Mouse (Mus musculus) ZHBTc4 (cell line): Measurements from ENCODE around the gene Tep1.

Experiments used
- DNase-seq: peaks from one replicate; pipeline ENCODE4 v3.0.0-alpha.2; 2011; ENCODE audit warnings: low read depth, low spot score

Tep1 gene

DNA sequence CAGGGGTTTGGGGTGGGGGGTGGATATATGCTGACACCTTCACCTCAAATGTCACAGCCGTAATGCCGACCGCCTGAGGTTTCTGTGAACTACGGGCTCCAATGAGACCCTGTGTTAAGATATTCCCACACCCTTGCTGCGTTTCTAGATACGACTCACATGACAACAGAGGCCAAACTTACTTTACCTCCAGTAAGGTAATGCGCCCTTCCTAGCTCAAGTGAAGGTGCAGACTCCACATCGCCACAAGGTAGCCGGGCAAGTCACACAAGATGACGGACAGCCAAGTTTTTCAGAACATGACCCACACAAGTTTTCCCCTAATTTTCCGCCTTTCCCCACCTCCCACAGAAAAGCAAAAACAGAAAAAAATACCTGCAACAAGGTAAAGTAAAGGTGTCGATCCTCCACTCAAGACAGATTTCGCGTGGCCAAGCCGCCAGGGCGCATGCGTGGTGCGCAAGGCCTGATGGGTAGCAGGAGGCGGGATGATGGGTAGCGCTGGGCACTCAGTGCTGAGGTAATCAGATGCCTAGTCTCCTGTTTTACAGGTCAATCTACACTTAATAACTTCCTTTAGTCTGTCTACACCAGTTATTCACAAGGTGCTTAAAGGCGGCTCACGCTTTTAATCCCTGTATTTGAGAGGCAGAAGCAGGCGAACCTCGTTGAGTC is 75.0 kb downstream of the Tep1 start:
- DNase-seq = peak; percentile 83

GRCm38 (mm10) chr14:50788157-50788556 is 82.2 kb downstream of the Tep1 start:
- DNase-seq = no peak

GRCm38 (mm10) chr14:50785251-50785637 is 85.1 kb downstream of the Tep1 start, which contains the start of gene Ttc5:
TSS of gene Ttc5 (minus strand) at chr14:50785519.
- peak; percentile 94 for DNase-seq

DNA sequence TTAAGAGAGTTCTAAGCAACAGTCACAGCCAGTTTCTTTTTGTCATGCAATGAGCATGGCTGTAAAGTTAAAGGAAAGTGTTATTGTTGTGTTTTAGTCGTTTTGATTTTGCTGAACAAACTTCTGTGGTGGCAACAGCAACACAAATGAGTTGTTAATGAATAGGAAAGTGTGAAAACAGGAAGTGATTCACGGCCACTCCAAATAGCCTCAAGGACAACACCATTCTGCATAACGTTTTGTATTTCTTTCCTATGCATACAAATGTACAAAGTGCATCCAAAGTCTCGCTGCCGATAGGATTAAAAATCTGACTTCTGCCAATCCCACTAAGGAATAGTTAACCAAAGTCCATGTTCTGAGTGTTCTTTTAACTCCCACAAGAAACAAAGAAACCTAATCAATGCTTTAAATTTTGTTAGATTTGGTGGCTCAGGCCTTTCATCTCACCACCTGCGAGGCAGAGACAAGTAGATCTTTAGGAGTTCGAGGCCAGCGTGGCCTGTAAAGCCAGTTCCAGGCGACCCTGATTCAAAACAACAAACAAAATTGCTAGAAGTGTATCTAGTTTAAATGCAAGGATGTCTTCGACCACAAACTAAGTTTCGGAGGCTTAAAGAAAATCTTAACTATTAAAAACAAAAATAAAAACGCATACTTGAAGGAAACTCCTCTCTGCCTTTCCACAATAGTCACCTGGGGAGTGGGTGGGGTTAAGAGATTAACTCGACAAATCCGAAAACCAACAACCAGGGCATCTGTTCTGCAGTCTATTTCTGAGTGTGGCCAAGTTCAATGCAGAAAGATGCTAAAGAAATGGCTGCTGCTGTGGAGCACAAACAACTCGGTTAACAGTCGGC is 85.7 kb downstream of the Tep1 start:
- no peak for DNase-seq

DNA sequence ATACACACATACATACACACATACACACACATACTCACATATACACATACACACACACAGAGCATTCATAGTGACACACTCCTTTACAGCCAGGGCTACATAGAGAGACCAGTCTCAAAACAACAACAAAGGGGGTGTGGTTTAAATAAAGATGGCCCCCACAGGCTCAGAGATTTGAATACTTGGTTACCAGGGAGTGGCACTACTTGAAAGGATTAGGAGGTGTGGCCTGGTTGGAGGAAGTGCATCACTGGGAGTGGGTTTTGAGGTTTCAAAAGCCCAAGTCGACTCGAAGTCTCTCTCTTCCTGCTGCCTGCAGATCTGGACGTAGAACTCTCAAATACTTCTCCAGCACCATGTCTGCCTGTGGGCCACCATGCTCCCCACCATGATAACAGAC is 88.2 kb downstream of the Tep1 start:
- DNase-seq = peak; percentile 73
